Mouse (Mus musculus): Measurements from ENCODE around the gene Pcdh7. TPM values are rescaled to one million over a fixed set of nuclear protein-coding genes. Genes with fewer than 3 reads are reported as not detected.

Gene Pcdh7
- polyA plus RNA-seq, 1 experiment from 2014 or later, result 139 TPM

- peak; percentile 77 for DNase-seq (ENCODE audit: low read depth, low spot score)
- TF ChIP-seq CTCF (IDR thresholded peaks at IDR 0.05), result no peak
- ChIA-PET CTCF (interaction anchor here (0.8 to 2.3 kb wide), 4 partner anchors 29 to 102 kb away, joined by 3 to 6 read pairs (median 4); no protein-coding TSS in a partner anchor), POLR2A (interaction anchor here (0.8 to 1.0 kb wide), 2 partner anchors 51 to 52 kb away, joined by 3 to 4 read pairs; partner anchors contain the start of gene Pcdh7)
- in situ Hi-C loops (cut with MboI; ENCODE audit: low pct_unique_long_range_greater_than_20kb), result loop anchor here (10.0 kb wide), 1 partner anchor 176 kb away; no protein-coding TSS in a partner anchor
- peak; percentile 99 for ATAC-seq
- H3K27me3 ChIP-seq, result no peaks in the 10 kb centered on the region
These were observed 50.8 kb downstream of the Pcdh7 start for GRCm38 (mm10) chr5:57768469-57769022.

GRCm38 (mm10) chr5:57769644-57770043 is 51.9 kb downstream of the Pcdh7 start:
- peak; percentile 57 for TF ChIP-seq CTCF (IDR thresholded peaks at IDR 0.05)
- H3K27me3 ChIP-seq, result no peaks in the 10 kb centered on the region
- POLR2A ChIA-PET, result no interaction called here
- DNase-seq (ENCODE audit: low read depth, low spot score) (no peak), ATAC-seq (no peak)
- in situ Hi-C loops (cut with MboI; ENCODE audit: low pct_unique_long_range_greater_than_20kb), result loop anchor here (10.0 kb wide), 2 partner anchors 45 to 175 kb away; no protein-coding TSS in a partner anchor
- CTCF ChIA-PET, result interaction anchor here (0.8 to 2.8 kb wide), 11 partner anchors 8 to 101 kb away, joined by 3 to 9 read pairs (median 4); partner anchors contain the start of gene Pcdh7

DNA sequence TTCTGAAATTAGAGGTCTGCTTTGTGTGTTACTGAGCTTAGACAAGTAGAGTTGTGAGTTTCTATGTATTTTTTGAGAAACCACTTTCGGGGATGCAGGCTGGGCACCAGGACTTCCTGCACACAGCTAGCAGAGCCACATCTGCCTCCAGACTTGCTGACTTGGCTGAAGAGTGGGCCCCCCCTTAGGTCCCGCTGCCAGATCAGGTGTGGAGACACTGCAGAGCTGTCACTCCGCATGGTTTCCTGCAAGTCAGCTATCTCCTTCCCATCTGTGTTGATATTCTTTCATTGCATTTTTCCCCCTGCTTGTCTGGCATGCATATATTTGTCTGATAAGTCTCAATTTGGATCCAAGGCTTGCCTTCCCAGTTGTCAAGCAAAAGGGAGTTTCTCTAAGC is 52.6 kb downstream of the Pcdh7 start:
- no peak for DNase-seq (ENCODE audit: low read depth, low spot score)
- TF ChIP-seq CTCF (IDR thresholded peaks at IDR 0.05), result no peak
- ATAC-seq, result no peak
- no peaks in the 10 kb centered on the region for H3K27me3 ChIP-seq
- POLR2A ChIA-PET, result interaction anchor here (0.8 to 1.2 kb wide), 2 partner anchors 51 to 52 kb away, joined by 3 read pairs; partner anchors contain the start of gene Pcdh7
- CTCF ChIA-PET, result interaction anchor here (0.8 to 2.8 kb wide), 9 partner anchors 8 to 52 kb away, joined by 3 to 9 read pairs (median 4); partner anchors contain the start of gene Pcdh7
- in situ Hi-C loops (cut with MboI; ENCODE audit: low pct_unique_long_range_greater_than_20kb), result loop anchor here (10.0 kb wide), 1 partner anchor 46 kb away; no protein-coding TSS in a partner anchor

DNA sequence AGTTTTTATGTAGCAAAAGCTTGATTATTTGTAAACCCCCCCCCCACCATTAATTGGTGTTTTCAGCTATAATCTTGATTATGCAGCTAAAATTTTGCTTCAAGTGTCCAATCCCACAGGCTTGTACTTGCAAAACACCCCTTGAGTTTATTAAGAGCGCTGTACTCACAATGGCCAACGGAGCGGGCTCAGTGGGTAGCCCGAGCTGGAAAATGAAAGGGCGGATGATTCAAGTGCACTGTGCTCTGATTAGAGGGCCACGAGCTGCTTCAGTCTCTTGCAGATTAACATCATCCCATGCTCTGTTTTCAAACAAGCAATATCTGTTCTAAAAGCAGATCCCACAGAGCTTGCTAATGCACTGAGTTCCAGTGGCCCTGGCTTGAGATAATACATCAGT is 53.4 kb downstream of the Pcdh7 start:
- CTCF ChIA-PET, result interaction anchor here (1.5 to 2.8 kb wide), 3 partner anchors 20 to 53 kb away, joined by 5 to 9 read pairs (median 6); partner anchors contain the start of gene Pcdh7
- DNase-seq (ENCODE audit: low read depth, low spot score) (no peak), ATAC-seq (no peak)
- in situ Hi-C loops (cut with MboI; ENCODE audit: low pct_unique_long_range_greater_than_20kb), result loop anchor here (10.0 kb wide), 1 partner anchor 46 kb away; no protein-coding TSS in a partner anchor
- TF ChIP-seq CTCF (IDR thresholded peaks at IDR 0.05), result no peak
- POLR2A ChIA-PET, result interaction anchor here (0.8 to 1.2 kb wide), 2 partner anchors 52 to 53 kb away, joined by 3 read pairs; partner anchors contain the start of gene Pcdh7
- no peaks in the 10 kb centered on the region for H3K27me3 ChIP-seq

- POLR2A ChIA-PET, result no interaction called here
- ATAC-seq (no peak), DNase-seq (ENCODE audit: low read depth, low spot score) (no peak)
- TF ChIP-seq CTCF (IDR thresholded peaks at IDR 0.05), result no peak
- CTCF ChIA-PET, result interaction anchor here (1.3 to 1.6 kb wide), 2 partner anchors 12 to 53 kb away, joined by 3 to 5 read pairs; no protein-coding TSS in a partner anchor
- in situ Hi-C loops (cut with MboI; ENCODE audit: low pct_unique_long_range_greater_than_20kb), result loop anchor here (10.0 kb wide), 1 partner anchor 48 kb away; no protein-coding TSS in a partner anchor
- no peaks in the 10 kb centered on the region for H3K27me3 ChIP-seq
These were observed 54.9 kb downstream of the Pcdh7 start for GRCm38 (mm10) chr5:57772711-57773110.

DNA sequence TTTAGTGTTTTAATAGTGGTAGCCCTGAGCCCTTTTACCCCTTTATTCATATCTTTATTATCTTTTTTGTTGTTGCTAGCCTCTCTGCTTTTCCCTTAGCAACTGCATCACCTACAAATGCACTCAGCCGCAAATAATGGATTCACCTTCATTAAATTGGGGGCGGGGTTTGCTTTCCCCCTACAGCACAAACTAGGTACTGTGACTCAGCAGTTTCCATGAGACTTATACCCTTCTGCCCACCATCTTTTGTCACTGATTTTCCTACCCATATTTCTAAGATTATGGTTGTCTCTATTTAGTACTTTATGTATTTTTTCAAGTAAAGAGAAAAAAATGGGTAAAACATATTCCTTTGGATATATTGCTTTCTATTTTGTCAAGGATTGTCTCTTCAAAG is 56.7 kb downstream of the Pcdh7 start:
- CTCF ChIA-PET, result no interaction called here
- POLR2A ChIA-PET, result no interaction called here
- no peaks in the 10 kb centered on the region for H3K27me3 ChIP-seq
- TF ChIP-seq CTCF (IDR thresholded peaks at IDR 0.05), result no peak
- DNase-seq (ENCODE audit: low read depth, low spot score) (no peak), ATAC-seq (no peak)
- in situ Hi-C loops (cut with MboI; ENCODE audit: low pct_unique_long_range_greater_than_20kb), result loop anchor here (10.0 kb wide), 1 partner anchor 50 kb away; no protein-coding TSS in a partner anchor

GRCm38 (mm10) chr5:57778093-57778492 is 60.3 kb downstream of the Pcdh7 start:
- no peak for DNase-seq (ENCODE audit: low read depth, low spot score)
- no peaks in the 10 kb centered on the region for H3K27me3 ChIP-seq
- peak; percentile 96 for ATAC-seq
- in situ Hi-C loops (cut with MboI; ENCODE audit: low pct_unique_long_range_greater_than_20kb), result loop anchor here (10.0 kb wide), 1 partner anchor 53 kb away; no protein-coding TSS in a partner anchor
- CTCF ChIA-PET, result interaction anchor here (1.3 kb wide), 1 partner anchor 8 kb away, joined by 4 read pairs; no protein-coding TSS in a partner anchor
- POLR2A ChIA-PET, result interaction anchor here (0.7 to 1.0 kb wide), 2 partner anchors 17 to 54 kb away, joined by 3 to 5 read pairs; no protein-coding TSS in a partner anchor
- TF ChIP-seq CTCF (IDR thresholded peaks at IDR 0.05), result no peak

GRCm38 (mm10) chr5:57779951-57780350 is 62.2 kb downstream of the Pcdh7 start:
- H3K27me3 ChIP-seq, result no peaks in the 10 kb centered on the region
- ATAC-seq (no peak), DNase-seq (ENCODE audit: low read depth, low spot score) (no peak)
- ChIA-PET POLR2A (interaction anchor here (0.5 to 0.7 kb wide), 3 partner anchors 64 to 166 kb away, joined by 3 read pairs; no protein-coding TSS in a partner anchor), CTCF (interaction anchor here (0.7 to 1.6 kb wide), 6 partner anchors 8 to 63 kb away, joined by 3 to 5 read pairs (median 3); no protein-coding TSS in a partner anchor)
- in situ Hi-C loops (cut with MboI; ENCODE audit: low pct_unique_long_range_greater_than_20kb), result loop anchor here (10.0 kb wide), 1 partner anchor 55 kb away; no protein-coding TSS in a partner anchor
- no peak for TF ChIP-seq CTCF (IDR thresholded peaks at IDR 0.05)

- POLR2A ChIA-PET, result interaction anchor here (0.5 to 0.7 kb wide), 4 partner anchors 12 to 166 kb away, joined by 3 read pairs; no protein-coding TSS in a partner anchor
- in situ Hi-C loops (cut with MboI; ENCODE audit: low pct_unique_long_range_greater_than_20kb), result no loop called here
- no peak for TF ChIP-seq CTCF (IDR thresholded peaks at IDR 0.05)
- H3K27me3 ChIP-seq, result no peaks in the 10 kb centered on the region
- ATAC-seq (no peak), DNase-seq (ENCODE audit: low read depth, low spot score) (no peak)
- CTCF ChIA-PET, result interaction anchor here (0.7 to 1.6 kb wide), 4 partner anchors 11 to 60 kb away, joined by 3 to 5 read pairs (median 3); no protein-coding TSS in a partner anchor
These were observed 62.8 kb downstream of the Pcdh7 start for GRCm38 (mm10) chr5:57780574-57780973.

GRCm38 (mm10) chr5:57781950-57782349 is 64.2 kb downstream of the Pcdh7 start:
- no peak for TF ChIP-seq CTCF (IDR thresholded peaks at IDR 0.05)
- DNase-seq (ENCODE audit: low read depth, low spot score), result no peak
- in situ Hi-C loops (cut with MboI; ENCODE audit: low pct_unique_long_range_greater_than_20kb), result no loop called here
- H3K27me3 ChIP-seq, result no peaks in the 10 kb centered on the region
- ChIA-PET CTCF (interaction anchor here (1.5 kb wide), 1 partner anchor 62 kb away, joined by 3 read pairs; no protein-coding TSS in a partner anchor), POLR2A (no interaction called here)
- ATAC-seq, result no peak

Measured in Patski (cell line).